Mouse (Mus musculus) lung, adult 2 months (tissue): ENCODE measurements around the gene Gm15155.

Source experiments
- CTCF ChIP-seq: fragments of 200-500 bp; IDR thresholded peaks from 2 replicates; pipeline ENCODE4 v1.5.1; 2011; ENCODE audit warnings: mild to moderate bottlenecking, low read length, control low read depth; ENCODE audit not compliant: insufficient read depth
- POLR2A ChIP-seq: fragments of 200-500 bp; IDR thresholded peaks from 2 replicates; pipeline ENCODE4 v1.6.1; 2011; ENCODE audit warnings: low read depth, mild to moderate bottlenecking, control low read depth, low read length, borderline replicate concordance; ENCODE audit errors: extremely low read depth

DNA sequence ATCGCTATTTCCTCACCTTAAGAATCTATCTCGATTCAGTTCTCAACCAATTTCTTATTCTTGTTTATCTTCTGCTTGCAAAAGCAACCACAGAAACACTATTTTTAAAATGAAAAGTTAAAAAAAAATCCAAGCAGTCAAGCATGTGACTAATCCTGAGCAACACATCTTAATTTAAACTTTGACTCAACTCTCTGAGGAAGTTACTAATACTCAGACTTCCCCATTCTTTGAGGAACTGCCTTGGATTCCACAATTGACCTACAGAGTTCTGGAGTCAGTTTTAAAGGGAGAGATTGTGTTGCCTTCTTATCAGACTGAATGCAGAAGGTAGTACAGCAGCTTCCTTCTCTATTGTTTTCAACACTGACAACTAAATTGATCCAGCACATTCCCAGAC, 40.0 kb upstream of the Gm15155 start:
- TF ChIP-seq CTCF: no peak
- TF ChIP-seq POLR2A: no peak
